Mouse (Mus musculus) E14TG2a.4 (cell line): Measurements from ENCODE around the gene Smarcd3.

Experiments
- CTCF ChIP-seq: conservative IDR thresholded peaks from 2 replicates; pipeline ENCODE4 v1.5.1; 2014; ENCODE audit warnings: low read length
- NANOG ChIP-seq: IDR thresholded peaks from 2 replicates; pipeline ENCODE4 v1.6.1; 2014; ENCODE audit warnings: borderline replicate concordance, low read length, mixed read lengths
- POU5F1 ChIP-seq: IDR thresholded peaks from 2 replicates; pipeline ENCODE4 v1.6.1; 2014; ENCODE audit warnings: low read length, borderline replicate concordance

DNA sequence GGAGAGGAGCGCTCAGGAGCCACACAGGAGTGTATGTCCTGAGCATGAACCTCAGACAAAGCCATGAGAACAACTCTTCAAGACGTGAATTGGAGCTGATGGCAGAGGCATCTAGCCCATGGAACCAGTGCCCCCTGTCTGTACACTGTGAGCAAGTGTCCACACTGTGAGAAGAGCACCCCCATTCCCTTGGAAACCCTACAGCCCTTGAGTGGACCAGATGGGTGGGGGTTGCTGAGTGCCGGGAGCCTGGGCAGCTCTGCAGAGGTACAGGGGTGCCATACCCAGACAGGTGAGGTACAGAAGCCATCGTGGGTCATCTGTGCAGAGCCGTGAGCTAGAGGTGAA, 11.9 kb downstream of the Smarcd3 start:
- TF ChIP-seq CTCF, result no peak
- no peak for TF ChIP-seq NANOG
- TF ChIP-seq POU5F1, result no peak
